Mouse (Mus musculus): ENCODE results near the gene Atp6v1g2. TPM values are rescaled to one million over a fixed set of nuclear protein-coding genes. Genes with fewer than 3 reads are reported as not detected.

The Atp6v1g2 gene
- polyA plus RNA-seq, 1 experiment from 2014 or later, result 4.3 TPM

- Histone ChIP-seq H3K36me3 (no peaks in the 10 kb centered on the region), H3K9me3 (no peaks in the 10 kb centered on the region), H3K4me1 (replicated peaks) (peaks cover 21% of the 10 kb centered on the region), H3K4me3 (replicated peaks) (peak within 1 kb of the TSS; percentile 43), H3K9ac (replicated peaks) (peak within 1 kb of the TSS; percentile 45; the same call in 1 of the 2 replicates), H3K27me3 (peaks cover 53% of the 10 kb centered on the region), H3K27ac (no peak within 1 kb of the TSS), H3K4me2 (peak within 1 kb of the TSS; percentile 74)
- WGBS, result 62% methylated on average over 28 of the region's 28 CpGs
- ATAC-seq (ENCODE audit: insufficient number of reproducible peaks, insufficient read depth, low FRiP score, low TSS enrichment, low read depth), result no peak
These were observed 39.3 kb upstream of the Atp6v1g2 start, which contains the start of gene Ltb for GRCm38 (mm10) chr17:35193881-35194843. TSS of gene Ltb (plus strand) at chr17:35194439.

- no peaks in the 10 kb centered on the region for H3K9me3 ChIP-seq
- WGBS, result 39% methylated on average over 19 of the region's 19 CpGs
- no peak overlapping the region for H3K27ac ChIP-seq
- peak overlapping the region; percentile 74 for H3K4me2 ChIP-seq
- H3K36me3 ChIP-seq, result no peaks in the 10 kb centered on the region
- peak overlapping the region; percentile 43 for H3K4me3 ChIP-seq (replicated peaks)
- peaks cover 21% of the 10 kb centered on the region for H3K4me1 ChIP-seq (replicated peaks)
- peaks cover 60% of the 10 kb centered on the region for H3K27me3 ChIP-seq
- H3K9ac ChIP-seq (replicated peaks), result peak overlapping the region; percentile 45
- no peak for ATAC-seq (ENCODE audit: insufficient number of reproducible peaks, insufficient read depth, low FRiP score, low TSS enrichment, low read depth)
These were observed 38.4 kb upstream of the Atp6v1g2 start for GRCm38 (mm10) chr17:35194844-35195630.

GRCm38 (mm10) chr17:35195631-35196320, 37.7 kb upstream of the Atp6v1g2 start:
- peak; percentile 53 for ATAC-seq (ENCODE audit: insufficient number of reproducible peaks, insufficient read depth, low FRiP score, low TSS enrichment, low read depth)
- H3K4me2 ChIP-seq, result peak overlapping the region; percentile 74
- H3K27ac ChIP-seq, result no peak overlapping the region
- H3K9me3 ChIP-seq, result no peaks in the 10 kb centered on the region
- peaks cover 68% of the 10 kb centered on the region for H3K27me3 ChIP-seq
- H3K4me3 ChIP-seq (replicated peaks), result peak overlapping the region; percentile 43
- no peaks in the 10 kb centered on the region for H3K36me3 ChIP-seq
- peaks cover 21% of the 10 kb centered on the region for H3K4me1 ChIP-seq (replicated peaks)
- 2% methylated on average over 66 of the region's 66 CpGs for WGBS
- peak overlapping the region; percentile 45 for H3K9ac ChIP-seq (replicated peaks)

GRCm38 (mm10) chr17:35196321-35196641, 37.2 kb upstream of the Atp6v1g2 start:
- Histone ChIP-seq H3K27me3 (peaks cover 73% of the 10 kb centered on the region), H3K4me2 (peak overlapping the region; percentile 74), H3K9ac (replicated peaks) (no peak overlapping the region), H3K9me3 (no peaks in the 10 kb centered on the region), H3K4me1 (replicated peaks) (peaks cover 21% of the 10 kb centered on the region), H3K27ac (no peak overlapping the region), H3K4me3 (replicated peaks) (peak overlapping the region; percentile 43), H3K36me3 (no peaks in the 10 kb centered on the region)
- ATAC-seq (ENCODE audit: insufficient number of reproducible peaks, insufficient read depth, low FRiP score, low TSS enrichment, low read depth), result no peak
- WGBS, result 21% methylated on average over 9 of the region's 9 CpGs

GRCm38 (mm10) chr17:35197126-35197525, 36.3 kb upstream of the Atp6v1g2 start:
- ATAC-seq (ENCODE audit: insufficient number of reproducible peaks, insufficient read depth, low FRiP score, low TSS enrichment, low read depth), result no peak
- Histone ChIP-seq H3K27ac (no peak overlapping the region), H3K9me3 (no peaks in the 10 kb centered on the region), H3K4me3 (replicated peaks) (no peak overlapping the region), H3K36me3 (no peaks in the 10 kb centered on the region), H3K27me3 (peaks cover 81% of the 10 kb centered on the region), H3K9ac (replicated peaks) (no peak overlapping the region), H3K4me2 (no peak overlapping the region), H3K4me1 (replicated peaks) (peaks cover 24% of the 10 kb centered on the region)
- 34% methylated on average over 6 of the region's 6 CpGs for WGBS

- peaks cover 27% of the 10 kb centered on the region for H3K4me1 ChIP-seq (replicated peaks)
- no peaks in the 10 kb centered on the region for H3K36me3 ChIP-seq
- H3K4me2 ChIP-seq, result no peak overlapping the region
- peaks cover 90% of the 10 kb centered on the region for H3K27me3 ChIP-seq
- no peak overlapping the region for H3K9ac ChIP-seq (replicated peaks)
- WGBS, result 62% methylated on average over 7 of the region's 7 CpGs
- no peak overlapping the region for H3K27ac ChIP-seq
- H3K4me3 ChIP-seq (replicated peaks), result no peak overlapping the region
- ATAC-seq (ENCODE audit: insufficient number of reproducible peaks, insufficient read depth, low FRiP score, low TSS enrichment, low read depth), result no peak
- no peaks in the 10 kb centered on the region for H3K9me3 ChIP-seq
These were observed 35.4 kb upstream of the Atp6v1g2 start for GRCm38 (mm10) chr17:35198029-35198428.

- H3K27me3 ChIP-seq, result peaks cover 94% of the 10 kb centered on the region
- WGBS, result 27% methylated on average over 8 of the region's 8 CpGs
- H3K4me1 ChIP-seq (replicated peaks), result peaks cover 25% of the 10 kb centered on the region
- no peaks in the 10 kb centered on the region for H3K36me3 ChIP-seq
- no peak overlapping the region for H3K9ac ChIP-seq (replicated peaks)
- H3K4me3 ChIP-seq (replicated peaks), result no peak overlapping the region
- no peaks in the 10 kb centered on the region for H3K9me3 ChIP-seq
- H3K27ac ChIP-seq, result no peak overlapping the region
- no peak for ATAC-seq (ENCODE audit: insufficient number of reproducible peaks, insufficient read depth, low FRiP score, low TSS enrichment, low read depth)
- H3K4me2 ChIP-seq, result no peak overlapping the region
These were observed 34.5 kb upstream of the Atp6v1g2 start for GRCm38 (mm10) chr17:35198946-35199345.

GRCm38 (mm10) chr17:35200398-35200797, 33.1 kb upstream of the Atp6v1g2 start:
- no peak overlapping the region for H3K4me2 ChIP-seq
- no peaks in the 10 kb centered on the region for H3K9me3 ChIP-seq
- peaks cover 93% of the 10 kb centered on the region for H3K27me3 ChIP-seq
- no peak overlapping the region for H3K4me3 ChIP-seq (replicated peaks)
- H3K36me3 ChIP-seq, result no peaks in the 10 kb centered on the region
- H3K9ac ChIP-seq (replicated peaks), result no peak overlapping the region
- WGBS, result 84% methylated on average over 11 of the region's 11 CpGs
- H3K4me1 ChIP-seq (replicated peaks), result peaks cover 15% of the 10 kb centered on the region
- H3K27ac ChIP-seq, result no peak overlapping the region
- no peak for ATAC-seq (ENCODE audit: insufficient number of reproducible peaks, insufficient read depth, low FRiP score, low TSS enrichment, low read depth)

- no peak for ATAC-seq (ENCODE audit: insufficient number of reproducible peaks, insufficient read depth, low FRiP score, low TSS enrichment, low read depth)
- no peak overlapping the region for H3K4me3 ChIP-seq (replicated peaks)
- H3K4me2 ChIP-seq, result no peak overlapping the region
- 79% methylated on average over 11 of the region's 11 CpGs for WGBS
- no peak overlapping the region for H3K9ac ChIP-seq (replicated peaks)
- no peaks in the 10 kb centered on the region for H3K9me3 ChIP-seq
- peaks cover 87% of the 10 kb centered on the region for H3K27me3 ChIP-seq
- no peaks in the 10 kb centered on the region for H3K36me3 ChIP-seq
- H3K27ac ChIP-seq, result no peak overlapping the region
- H3K4me1 ChIP-seq (replicated peaks), result peaks cover 8% of the 10 kb centered on the region
These were observed 32.3 kb upstream of the Atp6v1g2 start for GRCm38 (mm10) chr17:35201128-35201527.

- Histone ChIP-seq H3K4me3 (replicated peaks) (no peak within 1 kb of the TSS), H3K36me3 (no peaks in the 10 kb centered on the region), H3K9me3 (no peaks in the 10 kb centered on the region), H3K27ac (no peak within 1 kb of the TSS), H3K4me2 (0 out of 2 replicates have a peak within 1 kb of the TSS, but pooled peaks have one; percentile 19), H3K9ac (replicated peaks) (no peak within 1 kb of the TSS), H3K4me1 (replicated peaks) (0 out of 2 replicates have a peak, but pooled peaks cover 6% of the 10 kb centered on the region), H3K27me3 (peaks cover 81% of the 10 kb centered on the region)
- ATAC-seq (ENCODE audit: insufficient number of reproducible peaks, insufficient read depth, low FRiP score, low TSS enrichment, low read depth), result no peak
- 34% methylated on average over 13 of the region's 13 CpGs for WGBS
These were observed 31.7 kb upstream of the Atp6v1g2 start, which contains the start of gene Tnf for GRCm38 (mm10) chr17:35201787-35202186. TSS of gene Tnf (minus strand) at chr17:35202007.

All from limb, embryonic 12.5 days (tissue).